Mouse (Mus musculus) frontal cortex, adult 2 months (tissue): ENCODE measurements around the gene Pigo. TPM values are rescaled to one million over a fixed set of nuclear protein-coding genes. Genes with fewer than 3 reads are reported as not detected.
"Not testable (repeated sequence)": the region's sequence is repeated elsewhere in the genome, so short reads cannot be mapped to it uniquely, and the experiment has no call there.

Experiments used
- DNase-seq, 2 experiments: peaks; one replicate each; pipeline ENCODE4 v3.0.0; 2022; ENCODE audit warnings: low spot score in 1 of 2; ENCODE audit errors: extremely low spot score in 1 of 2
- polyA plus RNA-seq: library from polyadenylated mRNA; depleted of rRNA; stranded (reverse); fragments of >200 nt; gene quantifications from 2 replicates; pipeline ENCODE4 v1.2.3, GENCODE M21; 2012; rRNA removed

Gene Pigo
- polyA plus RNA-seq, 1 experiment: 23.0 TPM

DNA sequence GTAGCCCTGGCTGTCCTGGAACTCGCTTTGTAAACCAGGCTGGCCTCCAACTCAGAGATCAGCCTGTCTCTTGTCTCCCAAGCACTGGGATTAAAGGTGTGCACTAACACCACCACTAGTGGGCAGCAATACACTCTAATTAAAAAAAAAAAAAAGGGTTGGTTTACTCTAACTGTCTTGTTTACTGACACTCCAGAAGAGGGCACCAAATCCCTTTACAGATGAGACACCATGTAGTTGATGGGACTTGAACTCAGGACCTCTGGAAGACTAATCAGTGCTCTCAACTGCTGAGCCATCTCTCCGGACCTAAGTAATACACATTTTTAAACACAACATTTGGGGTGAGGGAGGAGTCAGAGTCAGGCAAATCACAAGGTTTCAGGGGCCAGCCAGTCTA lies 19.9 kb downstream of the Pigo start:
- DNase-seq: peak in 1 of 2 experiments; percentile 43

DNA sequence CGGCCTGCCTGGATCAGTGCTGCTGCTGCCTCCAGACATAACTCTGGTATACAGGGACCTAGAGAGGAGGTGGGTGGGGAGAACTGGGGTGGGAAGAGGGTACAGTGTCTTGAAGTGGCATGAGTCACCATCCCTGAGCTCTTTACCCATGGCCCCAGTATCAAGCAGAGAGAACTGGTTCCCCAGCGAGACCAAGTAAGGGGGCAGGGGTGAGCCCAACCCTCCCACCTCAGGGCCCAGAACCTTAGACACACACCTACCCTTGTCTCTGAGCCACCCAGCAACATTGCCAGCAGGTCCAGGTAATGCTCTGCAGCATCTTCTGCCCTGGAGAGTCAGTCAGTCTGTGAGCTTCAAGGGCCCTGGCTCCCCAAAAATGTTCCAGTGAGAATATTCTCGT lies 20.7 kb downstream of the Pigo start:
- DNase-seq: no peak

DNA sequence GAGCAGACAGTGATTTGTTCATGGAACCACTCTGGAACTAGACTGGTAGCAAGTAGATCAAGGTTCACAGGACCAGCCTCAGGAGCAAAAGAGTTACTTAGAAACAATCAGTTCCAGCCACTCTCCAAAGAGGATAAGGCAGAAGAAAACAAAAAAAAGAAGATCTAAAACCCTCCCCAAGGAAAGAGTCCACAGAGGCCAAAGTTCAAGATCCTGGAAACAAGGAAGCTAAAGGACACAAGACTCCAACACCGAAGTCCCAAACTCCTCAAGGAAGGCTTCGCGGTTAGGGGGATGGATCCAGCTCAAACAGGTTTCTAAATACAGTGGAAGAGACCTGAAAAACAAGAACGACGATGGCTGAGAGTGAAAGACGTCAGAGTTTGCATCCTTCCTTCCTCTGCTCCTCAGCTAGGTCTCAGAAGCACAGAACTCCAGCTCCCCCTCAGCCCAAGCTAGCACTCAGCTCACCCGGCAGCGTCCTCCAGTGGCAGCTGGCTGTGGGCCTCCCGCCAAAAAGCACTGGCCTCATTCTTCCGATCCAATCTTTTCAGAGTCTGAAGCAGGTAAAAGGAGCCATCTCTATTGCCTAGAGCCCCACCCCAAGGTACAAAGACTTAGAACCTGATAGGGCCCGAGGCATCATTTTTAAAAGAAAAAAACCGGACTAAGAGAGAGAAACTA lies 22.7 kb downstream of the Pigo start:
- no peak for DNase-seq

DNA sequence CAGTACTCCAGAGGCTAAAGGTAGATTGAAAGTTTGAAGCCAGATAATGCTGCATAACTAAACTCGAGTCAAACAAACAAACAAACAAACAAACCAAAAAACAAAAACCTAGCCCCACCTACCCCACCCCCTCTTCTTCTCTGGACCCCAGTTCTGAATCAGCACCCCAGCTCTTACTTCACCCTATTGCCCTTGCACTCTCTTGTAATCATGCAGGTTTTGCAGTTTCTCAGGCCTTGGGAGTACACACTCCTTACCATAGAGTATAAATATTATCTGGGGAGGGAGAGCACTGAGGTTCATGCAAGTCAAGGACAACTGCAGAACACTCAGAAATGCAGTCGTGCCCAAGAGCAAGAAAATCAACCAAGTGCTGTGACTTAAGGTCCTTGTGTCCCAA lies 24.3 kb downstream of the Pigo start:
- DNase-seq: no peak

DNA sequence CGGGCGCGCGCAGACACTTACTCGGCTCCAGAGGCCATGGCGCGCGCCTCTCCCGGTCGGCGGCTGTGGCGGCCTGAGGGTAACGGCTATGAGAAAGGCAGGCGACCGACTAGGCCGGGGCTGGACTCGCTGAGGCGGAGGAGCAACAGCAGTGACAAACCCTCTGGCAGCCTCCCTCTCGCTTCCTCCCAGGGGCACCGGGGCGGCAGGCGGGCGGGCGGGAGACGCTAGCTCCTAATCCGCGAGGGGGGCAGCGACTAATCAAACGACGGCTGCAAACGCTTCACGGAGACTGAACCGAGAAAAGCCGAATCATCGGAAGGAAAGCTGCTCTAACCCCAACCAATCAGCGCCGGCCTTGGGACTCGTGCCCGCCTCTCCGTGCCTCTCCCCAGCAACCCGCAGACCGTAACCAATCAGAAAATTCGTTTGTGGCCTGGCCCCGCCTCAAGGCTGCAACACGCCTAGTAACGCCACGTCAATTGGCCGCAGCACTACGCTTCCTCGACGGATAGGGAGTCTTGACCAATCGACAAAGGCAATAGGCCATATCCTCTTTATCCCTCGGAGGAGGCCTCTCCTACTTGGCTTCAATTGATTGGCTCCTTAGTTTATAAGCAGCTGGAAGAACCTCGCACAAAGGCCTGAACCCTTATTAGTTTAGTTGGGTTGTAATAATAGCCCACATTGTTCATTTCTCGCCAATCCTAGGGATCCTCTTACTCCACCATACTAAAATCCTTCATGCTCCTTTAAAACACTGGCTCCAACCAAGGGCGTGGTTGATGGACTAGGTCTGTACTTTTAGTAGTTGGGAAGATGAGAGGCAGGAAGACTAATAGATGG lies 25.3 kb downstream of the Pigo start, which contains the start of gene Vcp:
TSS of gene Vcp (minus strand) at position 367 of the 846 bp plus-strand sequence.
- DNase-seq: peak; percentile 99

DNA sequence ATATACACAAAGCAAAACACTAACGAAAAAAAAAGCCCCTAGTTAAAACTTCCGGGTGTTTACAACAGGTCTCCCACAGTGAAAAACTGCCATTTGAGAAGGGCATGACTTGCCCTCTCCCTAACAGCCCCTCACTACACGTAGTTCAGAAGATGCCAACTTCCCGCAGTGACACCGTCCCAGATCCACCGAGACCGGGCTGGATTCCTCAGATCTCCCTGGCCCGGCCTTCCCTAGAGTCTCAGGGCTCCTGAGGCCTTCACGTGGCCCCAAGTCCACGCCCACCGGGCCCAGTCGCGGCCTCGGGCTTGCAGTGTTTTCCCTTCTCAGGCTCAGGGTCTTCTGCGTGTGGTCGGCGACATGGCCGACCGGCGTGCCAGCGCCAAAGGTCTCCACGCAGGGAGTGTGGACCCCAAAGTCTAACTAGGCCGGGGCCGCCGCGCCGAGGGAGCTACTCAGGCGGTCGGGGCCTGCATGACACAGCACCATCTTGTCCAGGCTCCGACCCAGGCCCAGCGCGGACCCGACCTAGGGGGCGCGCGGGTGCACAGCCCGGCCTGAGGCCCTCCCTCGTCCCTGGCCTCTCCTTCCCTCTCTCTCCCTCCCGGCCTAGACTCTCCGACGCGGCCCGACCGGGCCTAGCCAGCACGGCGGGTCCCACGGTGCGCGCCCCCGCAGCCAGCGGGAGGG lies 26.0 kb downstream of the Pigo start:
- DNase-seq: peak; percentile 32 to 51

DNA sequence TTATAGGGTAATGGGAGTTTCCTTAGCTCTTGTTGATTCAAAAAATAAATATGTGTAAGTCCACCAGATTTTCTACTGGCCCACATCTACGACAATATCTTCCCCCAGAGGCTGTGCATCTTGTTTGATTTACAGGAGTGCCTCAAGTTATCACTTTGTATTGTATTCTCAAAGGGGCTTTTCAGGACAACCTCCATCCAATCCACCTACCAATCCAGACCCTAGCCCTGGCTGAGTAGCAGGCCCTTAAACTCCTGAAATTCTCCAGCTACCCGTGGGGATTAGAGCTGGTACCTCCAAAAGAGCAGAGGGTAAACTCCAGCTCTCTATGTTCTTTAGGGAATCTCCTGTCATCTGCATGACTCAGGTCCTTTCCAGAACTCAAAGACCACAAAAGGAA lies 27.6 kb downstream of the Pigo start:
- DNase-seq: no peak

DNA sequence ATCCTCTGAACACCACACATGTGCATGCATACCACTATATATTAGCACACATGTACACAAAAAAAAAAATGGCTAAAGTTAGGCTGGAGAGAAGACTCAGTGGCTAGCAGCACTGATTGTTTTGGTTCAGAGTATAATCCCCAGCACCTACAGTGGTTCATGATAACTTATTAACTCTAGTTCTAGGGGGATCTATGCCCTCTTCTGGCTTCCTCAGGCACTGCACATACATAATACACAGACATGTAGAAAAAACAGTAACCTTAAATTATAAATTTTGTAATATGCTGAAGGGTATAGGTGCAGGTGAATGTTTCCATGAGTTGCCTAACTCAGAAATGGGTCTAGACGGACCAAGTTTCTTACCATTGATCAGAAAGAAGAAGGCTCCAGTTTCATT lies 37.3 kb downstream of the Pigo start:
- DNase-seq: no peak

DNA sequence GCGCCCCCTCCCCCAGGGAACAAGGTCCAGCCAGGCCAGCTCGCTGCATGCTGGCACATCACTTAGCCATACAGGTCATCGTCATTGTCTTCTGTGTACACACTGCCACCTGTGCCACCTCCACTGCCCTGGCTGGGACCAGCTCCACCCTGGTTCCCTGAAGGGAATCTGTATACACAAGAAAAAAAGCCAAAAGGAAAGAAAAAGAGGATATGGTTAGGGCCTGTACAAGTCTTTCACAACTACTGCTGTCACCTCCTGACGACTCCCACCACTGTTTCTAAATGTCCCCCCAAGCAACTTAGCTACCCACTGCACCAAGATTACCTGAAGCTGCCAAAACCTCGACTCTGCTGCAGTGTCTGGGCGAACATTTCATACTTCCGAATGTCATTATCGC lies 45.2 kb downstream of the Pigo start:
- not testable (repeated sequence) for DNase-seq

DNA sequence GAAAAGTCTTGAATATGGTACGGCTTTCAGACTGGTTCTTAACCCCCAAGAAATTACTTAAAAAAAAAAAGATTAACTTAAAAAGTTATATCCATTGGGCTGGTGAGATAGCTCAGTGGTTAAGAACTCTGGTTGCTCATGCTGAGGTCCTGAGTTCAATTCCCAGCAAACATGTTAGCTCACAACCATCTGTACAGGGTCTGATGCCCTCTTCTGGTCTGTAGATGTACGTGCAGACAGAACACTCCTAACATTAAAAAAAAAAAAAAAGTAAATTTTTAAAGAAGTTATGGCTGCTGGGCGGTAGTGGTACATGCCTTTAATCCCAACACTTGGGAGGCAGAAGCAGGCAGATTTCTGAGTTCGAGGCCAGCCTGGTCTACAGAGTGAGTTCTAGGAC lies 47.6 kb downstream of the Pigo start:
- no peak for DNase-seq

DNA sequence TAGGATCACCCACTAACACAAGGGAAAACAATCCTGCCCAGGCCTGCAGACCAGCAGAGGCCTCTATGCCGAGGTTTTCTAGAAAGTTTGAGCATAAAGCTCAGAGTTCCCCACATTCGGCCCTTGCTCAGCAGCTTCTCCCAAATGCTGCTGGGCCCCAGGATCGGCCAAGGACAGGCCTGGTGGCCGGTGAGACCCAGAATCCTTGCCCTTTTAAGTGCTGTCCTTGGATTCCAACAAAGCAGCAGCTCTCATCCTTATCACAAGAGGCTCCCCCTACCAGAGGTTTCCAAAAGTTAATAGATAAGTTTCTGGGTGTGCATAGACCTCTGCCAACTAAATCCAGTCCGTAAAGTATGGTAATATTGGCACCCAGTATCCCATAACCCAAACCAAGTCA lies 51.8 kb downstream of the Pigo start:
- DNase-seq: no peak

DNA sequence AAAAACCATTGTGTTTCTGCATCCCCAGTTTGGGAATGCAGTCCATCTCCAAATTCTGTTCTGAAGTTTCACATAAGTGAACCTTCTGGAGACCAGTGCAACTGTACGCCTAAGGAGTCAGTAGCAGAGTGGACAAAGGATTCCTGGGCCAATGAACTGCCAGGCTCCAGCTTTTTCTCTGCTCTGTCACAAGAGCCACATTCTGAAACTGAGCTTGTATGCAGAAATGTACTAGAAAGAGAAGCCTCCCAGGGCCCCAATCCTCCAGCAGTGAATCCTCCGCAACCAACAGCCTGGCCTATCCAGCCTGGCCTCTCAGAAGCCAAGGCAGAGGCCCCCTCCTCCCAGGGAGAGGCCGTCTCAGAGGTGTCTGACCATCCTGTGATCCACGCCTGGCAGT lies 52.7 kb downstream of the Pigo start:
- no peak for DNase-seq

DNA sequence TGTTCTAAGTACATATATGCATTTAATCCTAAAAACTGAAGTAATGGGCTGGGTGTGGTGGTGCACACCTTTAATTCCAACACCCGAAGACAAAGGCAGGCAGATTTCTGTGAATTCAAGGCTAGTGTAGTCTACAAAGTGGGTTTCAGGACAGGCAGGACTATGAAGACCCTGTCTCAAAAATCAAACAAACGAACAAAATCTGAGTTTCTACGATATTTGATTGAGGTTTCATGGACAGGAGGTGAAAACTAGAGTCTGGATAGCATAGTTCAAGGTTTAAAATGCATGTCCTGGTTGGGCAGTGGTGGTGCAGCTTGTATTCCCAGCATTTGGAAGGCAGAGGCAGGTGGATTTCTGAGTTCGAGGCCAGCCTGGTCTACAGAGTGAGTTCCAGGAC lies 56.3 kb downstream of the Pigo start, which contains the start of gene 1700022I11Rik:
TSS of gene 1700022I11Rik (plus strand) at position 301 of the 400 bp plus-strand sequence.
- DNase-seq: no peak

Other genes with a start within 250 kb of the Pigo start
- 0.11 and 0.18 TPM in 2 replicates for gene Fam205a1, start 171.9 kb downstream of the Pigo start, polyA plus RNA-seq
- 0.14 TPM in 1 of 2 replicates, not detected in the other for gene Gm12394, start 169.0 kb downstream of the Pigo start, polyA plus RNA-seq
- 0.22 TPM in 1 of 2 replicates, not detected in the other for gene Fam205c, start 151.6 kb downstream of the Pigo start, polyA plus RNA-seq
- 175 and 199 TPM in 2 replicates for gene Phf24, start 109.2 kb downstream of the Pigo start, polyA plus RNA-seq
- gene Dnajb5, start 76.0 kb downstream of the Pigo start, polyA plus RNA-seq: 126 and 151 TPM in 2 replicates
- gene 1700022I11Rik, start 56.2 kb downstream of the Pigo start, polyA plus RNA-seq: 0.11 and 0.18 TPM in 2 replicates
- 170 and 193 TPM in 2 replicates for gene Vcp, start 25.3 kb downstream of the Pigo start, polyA plus RNA-seq
- 19.7 and 23.2 TPM in 2 replicates for gene Fancg, start 15.3 kb downstream of the Pigo start, polyA plus RNA-seq
- 106 and 107 TPM in 2 replicates for gene Stoml2, start 5.9 kb upstream of the Pigo start, polyA plus RNA-seq
- gene Fam214b, start 20.4 kb upstream of the Pigo start, polyA plus RNA-seq: 31.7 and 37.3 TPM in 2 replicates
- gene Unc13b, start 33.1 kb upstream of the Pigo start, polyA plus RNA-seq: 45.8 and 54.2 TPM in 2 replicates
- 0.68 and 0.82 TPM in 2 replicates for gene Atp8b5, start 241.3 kb upstream of the Pigo start, polyA plus RNA-seq